Mouse (Mus musculus): ENCODE results near the gene Klhl20.

The Klhl20 gene

GRCm38 (mm10) chr1:161130726-161131664 lies at the start of gene Klhl20:
TSS of gene Klhl20 (minus strand) at chr1:161131511.
- peak; percentile 98 for DNase-seq (ENCODE audit: low read depth, low spot score)

DNA sequence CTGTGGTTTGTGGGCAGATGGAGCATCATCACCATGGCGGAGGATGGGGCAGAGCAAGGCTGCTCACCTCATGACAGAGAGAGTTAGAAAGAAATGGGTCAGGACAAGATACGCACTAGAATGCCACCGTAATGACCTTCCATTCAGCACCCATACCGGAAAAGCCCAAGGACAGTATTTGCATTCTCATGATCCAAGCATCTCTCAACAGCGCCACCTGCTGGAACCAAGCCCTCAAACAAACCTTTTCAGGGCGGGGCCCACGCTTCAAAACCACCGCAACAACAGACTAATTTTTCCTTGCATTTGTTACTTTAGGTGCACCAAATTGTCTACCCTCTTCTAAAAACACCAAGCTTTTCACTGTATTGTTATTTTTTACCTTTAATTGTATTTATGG lies 49.4 kb upstream of the Klhl20 start:
- peak; percentile 68 for DNase-seq (ENCODE audit: low read depth, low spot score)

DNA sequence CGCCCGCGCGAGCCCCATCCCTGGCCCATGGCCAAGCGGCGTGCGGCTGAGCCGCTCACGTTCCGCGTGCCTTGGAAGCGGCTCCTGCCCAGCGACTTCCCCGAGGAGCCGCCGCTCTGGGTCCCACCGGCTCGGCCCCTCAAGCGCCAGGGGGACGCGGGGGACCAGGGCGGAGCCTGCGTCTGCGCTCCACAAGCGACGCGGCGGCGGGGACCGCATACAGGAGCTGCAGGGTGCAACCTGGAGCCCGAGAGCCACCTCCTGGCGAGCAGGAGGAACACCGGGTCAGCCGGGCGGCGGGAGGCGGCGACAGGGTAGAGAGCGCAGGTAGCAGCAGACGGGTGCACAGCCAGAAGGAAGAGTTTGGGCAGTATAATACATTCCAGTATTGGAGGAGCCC lies 39.3 kb upstream of the Klhl20 start:
- DNase-seq (ENCODE audit: low read depth, low spot score): peak; percentile 79

- DNase-seq (ENCODE audit: low read depth, low spot score): no peak
Observed at GRCm38 (mm10) chr1:161160266-161160665, 29.0 kb upstream of the Klhl20 start.

GRCm38 (mm10) chr1:161159214-161159613 lies 27.9 kb upstream of the Klhl20 start, which contains the start of gene Tex50:
TSS of gene Tex50 (minus strand) at chr1:161159314.
- DNase-seq (ENCODE audit: low read depth, low spot score): no peak

- no peak for DNase-seq (ENCODE audit: low read depth, low spot score)
Observed at GRCm38 (mm10) chr1:161156546-161156945, 25.2 kb upstream of the Klhl20 start.

- DNase-seq (ENCODE audit: low read depth, low spot score): no peak
Observed at GRCm38 (mm10) chr1:161151098-161151497, 19.8 kb upstream of the Klhl20 start.

GRCm38 (mm10) chr1:161147888-161148287 lies 16.6 kb upstream of the Klhl20 start:
- DNase-seq (ENCODE audit: low read depth, low spot score): no peak

DNA sequence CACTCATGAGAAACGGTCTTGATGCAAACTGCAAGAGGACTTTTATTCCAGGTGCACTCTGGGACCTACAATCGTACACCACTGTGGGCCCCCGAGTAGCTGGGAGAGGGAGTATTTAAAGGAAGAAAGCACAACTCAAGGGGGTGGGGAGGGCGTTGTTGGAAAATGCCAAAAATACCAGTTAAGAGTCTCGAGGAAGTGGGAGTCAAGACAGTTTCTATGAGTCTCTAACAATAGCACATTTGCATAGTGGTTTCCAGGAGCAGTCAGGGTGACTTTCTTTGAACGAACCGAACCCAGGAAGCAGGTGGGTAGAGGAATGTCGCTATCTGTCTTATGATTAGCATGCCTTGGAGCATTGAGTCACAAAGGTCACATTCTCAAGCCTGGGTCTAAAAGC lies 14.3 kb upstream of the Klhl20 start:
- DNase-seq (ENCODE audit: low read depth, low spot score): peak; percentile 40

- peak; percentile 58 for DNase-seq (ENCODE audit: low read depth, low spot score)
Observed at GRCm38 (mm10) chr1:161143216-161143615, 11.9 kb upstream of the Klhl20 start.

- peak; percentile 80 for DNase-seq (ENCODE audit: low read depth, low spot score)
Observed at GRCm38 (mm10) chr1:161142531-161143159, 11.3 kb upstream of the Klhl20 start, which contains the start of gene Ankrd45. TSS of gene Ankrd45 (plus strand) at chr1:161142691.

GRCm38 (mm10) chr1:161140026-161140762 lies 8.9 kb upstream of the Klhl20 start:
- DNase-seq (ENCODE audit: low read depth, low spot score): no peak

DNA sequence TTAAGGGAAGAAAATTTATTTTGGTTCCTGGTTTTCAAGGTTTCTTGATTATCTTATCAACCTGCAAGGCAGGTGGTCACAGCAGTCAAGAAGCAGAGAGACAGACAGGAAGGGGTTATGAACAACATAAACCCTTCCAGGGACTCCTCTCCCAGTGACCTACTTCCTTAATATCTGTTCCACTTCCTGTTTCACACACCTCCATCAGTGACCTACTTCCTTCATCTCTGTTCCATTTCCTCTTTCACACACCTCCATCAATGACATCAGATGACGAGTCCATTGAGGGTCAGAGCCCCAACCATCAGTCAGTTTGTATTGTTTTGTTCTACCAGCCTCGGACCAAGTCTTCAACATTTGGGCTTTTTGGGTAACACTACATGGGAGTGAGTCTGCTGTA lies 8.2 kb upstream of the Klhl20 start:
- DNase-seq (ENCODE audit: low read depth, low spot score): no peak

DNA sequence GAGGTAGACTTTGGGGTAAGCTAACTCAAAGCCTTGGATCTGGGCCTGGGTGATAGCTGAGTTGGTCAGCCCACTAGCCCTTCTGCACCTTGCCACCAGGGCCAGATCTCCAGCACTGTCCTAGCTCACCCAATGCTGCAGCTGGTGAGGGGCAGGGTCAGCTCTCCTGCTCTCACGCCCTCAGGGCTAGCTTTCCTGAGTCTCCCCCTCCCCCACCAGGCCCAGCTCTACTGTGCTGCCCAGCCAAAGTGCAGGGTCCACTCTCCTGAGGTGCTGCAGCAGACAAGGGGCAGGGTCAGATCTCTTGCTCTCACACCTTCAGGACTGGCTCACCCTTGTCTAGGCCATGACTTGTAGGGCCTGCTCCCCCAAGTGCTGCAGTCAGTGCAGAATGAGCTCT lies 4.8 kb downstream of the Klhl20 start:
- no peak for DNase-seq (ENCODE audit: low read depth, low spot score)

- DNase-seq (ENCODE audit: low read depth, low spot score): no peak
Observed at GRCm38 (mm10) chr1:161122661-161123418, 8.5 kb downstream of the Klhl20 start.

DNA sequence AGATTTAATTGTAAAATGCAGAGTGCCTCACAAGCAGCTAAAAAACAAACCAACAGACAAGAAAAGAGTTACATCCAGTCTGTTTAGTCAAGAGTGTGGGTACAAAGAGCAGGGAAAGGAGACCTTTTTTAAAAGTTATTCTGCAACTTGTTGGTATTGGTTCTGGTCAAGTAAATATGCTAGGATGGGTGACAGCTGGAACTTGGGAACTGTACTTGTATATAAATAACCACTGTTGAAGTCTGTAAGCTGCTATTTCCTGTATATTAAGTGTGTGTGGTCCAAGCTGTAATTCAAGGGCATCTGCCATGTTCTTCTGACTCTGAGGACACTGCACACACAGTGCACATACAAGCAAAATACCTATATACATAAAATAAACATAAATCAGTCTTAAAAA lies 16.7 kb downstream of the Klhl20 start:
- DNase-seq (ENCODE audit: low read depth, low spot score): no peak

GRCm38 (mm10) chr1:161109216-161109615 lies 22.1 kb downstream of the Klhl20 start:
- DNase-seq (ENCODE audit: low read depth, low spot score): no peak

GRCm38 (mm10) chr1:161103842-161104241 lies 27.5 kb downstream of the Klhl20 start:
- DNase-seq (ENCODE audit: low read depth, low spot score): no peak

GRCm38 (mm10) chr1:161099721-161100405 lies 31.4 kb downstream of the Klhl20 start:
- DNase-seq (ENCODE audit: low read depth, low spot score): no peak

DNA sequence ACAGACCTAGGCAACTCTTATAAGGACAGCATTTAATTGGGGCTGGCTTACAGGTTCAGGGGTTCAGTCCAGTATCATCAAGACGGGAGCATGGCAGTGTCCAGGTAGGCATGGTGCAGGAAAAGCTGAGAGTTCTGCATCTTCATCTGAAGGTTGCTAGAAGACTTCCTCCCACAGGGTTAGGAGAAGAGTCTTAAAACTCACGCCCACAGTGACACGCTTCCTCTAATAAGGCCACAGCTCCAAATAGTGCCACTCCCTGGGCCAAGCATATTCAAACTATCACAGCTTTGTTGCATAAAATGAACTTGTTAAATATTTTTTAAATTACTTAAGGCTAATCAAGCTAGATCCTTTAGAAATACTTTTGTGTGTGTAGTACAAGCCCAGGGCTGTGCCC lies 54.1 kb downstream of the Klhl20 start:
- no peak for DNase-seq (ENCODE audit: low read depth, low spot score)

DNA sequence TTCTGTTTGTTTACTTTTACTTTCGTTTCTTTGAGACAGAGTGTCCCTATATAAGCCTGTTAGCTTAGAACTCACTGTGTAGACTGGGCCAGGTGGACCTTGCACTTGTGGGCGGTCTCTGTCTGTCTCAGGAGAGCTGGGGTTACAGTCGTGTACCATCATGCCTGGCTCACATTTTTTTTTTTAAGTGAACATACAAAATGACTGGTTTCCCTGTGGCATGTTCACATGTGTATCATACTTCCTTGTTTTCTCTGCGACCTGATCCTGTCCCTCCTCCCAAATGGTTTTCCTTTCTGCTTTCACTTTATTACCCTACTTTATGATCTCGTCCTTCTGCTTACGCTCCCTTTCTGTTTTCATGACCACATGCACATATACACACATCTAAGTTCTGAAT lies 55.1 kb downstream of the Klhl20 start:
- DNase-seq (ENCODE audit: low read depth, low spot score): no peak

Data from brain, adult 2 months (tissue).